In genomic region chr16:24056123-24056884, GRCm38 (mm10) we compare ENCODE assay signal across 16 mouse cellular contexts.
DNase-seq lines count a peak whose midpoint lies in the region; ATAC-seq lines count a peak whose summit lies in the region.
"Had no signal": no experiment of that assay in that cellular context is flagged by ENCODE, and none has a peak within 500 bp of the region (broad histone marks: within the 10 kb centered on the region; RNA-seq: fewer than 3 reads in every experiment).

No protein-coding gene starts in this region.

- peak; percentile 52 to 55 for DNase-seq in cerebellum, postnatal 10 days
- DNase-seq in liver, result no peak
- no peak for DNase-seq in intestine, embryonic 14.5 days (ENCODE audit: low spot score)
- DNase-seq in c-Kit-positive CD71-positive TER-119-positive erythroid progenitor cells, embryonic 14.5 days (ENCODE audit: low spot score), result no peak
- DNase-seq: adrenal gland, postnatal 25 days; cerebellum, adult 18-20 months; gastrocnemius, postnatal 10 days; layer of hippocampus, adult 9-11 months; liver, embryonic 13.5 days had no signal

- no peaks in the 10 kb centered on the region for H3K36me3 ChIP-seq in liver, embryonic 12.5 days
- no peaks in the 10 kb centered on the region for H3K36me3 ChIP-seq in intestine, embryonic 14.5 days (ENCODE audit: control insufficient read depth, insufficient read depth, low read length)
- no peaks in the 10 kb centered on the region for H3K36me3 ChIP-seq in stomach, embryonic 14.5 days (ENCODE audit: control insufficient read depth, insufficient read depth, low read length)
- H3K36me3 ChIP-seq in midbrain, embryonic 16.5 days (ENCODE audit: control insufficient read depth, insufficient read depth, low read length), result no peaks in the 10 kb centered on the region
- H3K36me3 ChIP-seq: forebrain, embryonic 15.5 days; heart, embryonic 12.5 days; liver, embryonic 13.5 days had no signal

- no peaks in the 10 kb centered on the region for H3K27me3 ChIP-seq in liver, embryonic 12.5 days (replicated peaks)
- no peaks in the 10 kb centered on the region for H3K27me3 ChIP-seq in intestine, embryonic 14.5 days (replicated peaks; ENCODE audit: control insufficient read depth, insufficient read depth, low read length)
- no peaks in the 10 kb centered on the region for H3K27me3 ChIP-seq in stomach, embryonic 14.5 days (ENCODE audit: control insufficient read depth, insufficient read depth, low read length)
- H3K27me3 ChIP-seq in midbrain, embryonic 16.5 days (ENCODE audit: control insufficient read depth, insufficient read depth, low read depth, low read length), result no peaks in the 10 kb centered on the region
- H3K27me3 ChIP-seq: forebrain, embryonic 15.5 days; heart, embryonic 12.5 days; liver, embryonic 13.5 days had no signal

- H3K4me3 ChIP-seq in liver, embryonic 12.5 days, result no peak overlapping the region
- H3K4me3 ChIP-seq in intestine, embryonic 14.5 days (ENCODE audit: low read depth, low read length), result no peak overlapping the region
- H3K4me3 ChIP-seq in stomach, embryonic 14.5 days (ENCODE audit: low read depth, low read length), result no peak overlapping the region
- H3K4me3 ChIP-seq in midbrain, embryonic 16.5 days (ENCODE audit: low read depth, low read length), result no peak overlapping the region
- H3K4me3 ChIP-seq: forebrain, embryonic 15.5 days; heart, embryonic 12.5 days; liver, embryonic 13.5 days had no signal

- H3K27ac ChIP-seq in liver, embryonic 12.5 days, result 0 out of 2 replicates have a peak overlapping the region, but pooled peaks have one; percentile 22
- peak overlapping the region; percentile 65 for H3K27ac ChIP-seq in intestine, embryonic 14.5 days (ENCODE audit: low read depth)
- H3K27ac ChIP-seq in stomach, embryonic 14.5 days (ENCODE audit: low read length), result peak overlapping the region; percentile 77
- H3K27ac ChIP-seq in midbrain, embryonic 16.5 days (ENCODE audit: low read length), result no peak overlapping the region
- H3K27ac ChIP-seq: forebrain, embryonic 15.5 days; liver, embryonic 13.5 days had no signal

- no peak overlapping the region for H3K4me2 ChIP-seq in liver, embryonic 12.5 days
- no peak overlapping the region for H3K4me2 ChIP-seq in intestine, embryonic 14.5 days (ENCODE audit: low read length)
- no peak overlapping the region for H3K4me2 ChIP-seq in stomach, embryonic 14.5 days (replicated peaks; ENCODE audit: low read depth, low read length)
- H3K4me2 ChIP-seq in midbrain, embryonic 16.5 days (ENCODE audit: low read length), result no peak overlapping the region
- H3K4me2 ChIP-seq: forebrain, embryonic 15.5 days; heart, embryonic 12.5 days; liver, embryonic 13.5 days; midbrain, embryonic 11.5 days had no signal

- 56% methylated on average over 12 of the region's 12 CpGs for WGBS in liver, embryonic 12.5 days (ENCODE audit: insufficient replicate concordance)
- 46% methylated on average over 12 of the region's 12 CpGs for WGBS in intestine, embryonic 14.5 days
- WGBS in stomach, embryonic 14.5 days, result 37% methylated on average over 12 of the region's 12 CpGs
- 64% methylated on average over 12 of the region's 12 CpGs for WGBS in midbrain, embryonic 16.5 days

- H3K4me1 ChIP-seq in liver, embryonic 12.5 days, result peaks cover 20% of the 10 kb centered on the region; the same call in 1 of the 2 replicates
- H3K4me1 ChIP-seq in intestine, embryonic 14.5 days (replicated peaks; ENCODE audit: control insufficient read depth, insufficient read depth, low read length), result peaks cover 16% of the 10 kb centered on the region
- H3K4me1 ChIP-seq in stomach, embryonic 14.5 days (ENCODE audit: control insufficient read depth, insufficient read depth, low read length), result peaks cover 15% of the 10 kb centered on the region; the same call in 1 of the 2 replicates
- H3K4me1 ChIP-seq in midbrain, embryonic 16.5 days (ENCODE audit: control insufficient read depth, insufficient read depth, low read length), result no peaks in the 10 kb centered on the region
- H3K4me1 ChIP-seq: forebrain, embryonic 15.5 days had no signal

- H3K9ac ChIP-seq in liver, embryonic 12.5 days, result no peak overlapping the region
- H3K9ac ChIP-seq in intestine, embryonic 14.5 days (ENCODE audit: low read length), result no peak overlapping the region
- no peak overlapping the region for H3K9ac ChIP-seq in stomach, embryonic 14.5 days (replicated peaks; ENCODE audit: low read depth, low read length)
- H3K9ac ChIP-seq in midbrain, embryonic 16.5 days (ENCODE audit: low read depth, low read length), result no peak overlapping the region
- H3K9ac ChIP-seq: forebrain, embryonic 15.5 days; heart, embryonic 12.5 days; liver, embryonic 13.5 days had no signal

- H3K9me3 ChIP-seq in liver, embryonic 12.5 days (replicated peaks), result no peaks in the 10 kb centered on the region
- H3K9me3 ChIP-seq in intestine, embryonic 14.5 days (ENCODE audit: control insufficient read depth, low read length), result no peaks in the 10 kb centered on the region
- H3K9me3 ChIP-seq in stomach, embryonic 14.5 days (ENCODE audit: control insufficient read depth, low read depth, low read length), result no peaks in the 10 kb centered on the region
- H3K9me3 ChIP-seq in midbrain, embryonic 16.5 days (replicated peaks; ENCODE audit: control insufficient read depth, low read length, poor library complexity, severe bottlenecking), result no peaks in the 10 kb centered on the region
- H3K9me3 ChIP-seq: forebrain, embryonic 15.5 days; heart, embryonic 12.5 days; liver, embryonic 13.5 days had no signal

- ATAC-seq in cerebellum, adult (ENCODE audit: insufficient number of reproducible peaks, low FRiP score, low TSS enrichment), result no peak
- 0 out of 2 replicates have a peak, but pooled peaks have one; percentile 5 for ATAC-seq in liver, embryonic 12.5 days
- ATAC-seq in intestine, embryonic 14.5 days (replicated peaks; ENCODE audit: low FRiP score, low TSS enrichment, low read depth), result peak; percentile 52; the same call in 1 of the 2 replicates
- peak; percentile 10 for ATAC-seq in stomach, embryonic 14.5 days (ENCODE audit: insufficient number of reproducible peaks, insufficient read depth, low FRiP score, low read depth)
- ATAC-seq in midbrain, embryonic 16.5 days, result no peak
- ATAC-seq: forebrain, embryonic 15.5 days had no signal

Comparison
In these comparisons a context has a peak if more than half of its experiments do, and no peak if none do; other contexts are left out.
1. DNase-seq: peak in cerebellum, postnatal 10 days (2 of 2); none in liver (single experiment), intestine, embryonic 14.5 days (single experiment) and c-Kit-positive CD71-positive TER-119-positive erythroid progenitor cells, embryonic 14.5 days (single experiment).
2. ATAC-seq: peak in liver, embryonic 12.5 days (single experiment), intestine, embryonic 14.5 days (single experiment) and stomach, embryonic 14.5 days (single experiment); none in cerebellum, adult (single experiment) and midbrain, embryonic 16.5 days (single experiment).